Mouse (Mus musculus) G1E (cell line): ENCODE data around the gene Ddx25. TPM values are rescaled to one million over a fixed set of nuclear protein-coding genes. Genes with fewer than 3 reads are reported as not detected.

Source experiments
- ATAC-seq: 2 replicates; pipeline ENCODE4 v1.8.0; 2016; ENCODE audit warnings: mild to moderate bottlenecking; ENCODE audit not compliant: insufficient number of reproducible peaks, poor library complexity, low FRiP score, severe bottlenecking; ENCODE audit errors: extremely low read depth
- DNase-seq: peaks from one replicate; pipeline ENCODE4 v3.0.0; 2012; ENCODE audit warnings: low spot score
- H3K27me3 ChIP-seq: 2 replicates; pipeline ENCODE4 v1.6.1; 2012; ENCODE audit warnings: mild to moderate bottlenecking, low read length, inconsistent platforms; ENCODE audit not compliant: insufficient read depth
- H3K36me3 ChIP-seq: replicated peaks from 2 replicates; pipeline ENCODE3; 2012; ENCODE audit warnings: mild to moderate bottlenecking, inconsistent platforms
- H3K4me1 ChIP-seq: 2 replicates; pipeline ENCODE4 v1.6.1; 2012; ENCODE audit warnings: low read depth, low read length, inconsistent platforms, mixed read lengths; ENCODE audit not compliant: insufficient read depth
- H3K4me3 ChIP-seq: 2 replicates; pipeline ENCODE4 v1.5.1; 2012; ENCODE audit warnings: low read depth, mild to moderate bottlenecking, inconsistent platforms, low read length, moderate library complexity, mixed read lengths
- H3K9me3 ChIP-seq: replicated peaks from 2 replicates; pipeline ENCODE4 v1.6.1; 2012; ENCODE audit warnings: inconsistent platforms
- CTCF ChIP-seq: IDR thresholded peaks from 2 replicates; pipeline ENCODE4 v1.5.1; 2012; ENCODE audit warnings: low read depth, low read length, inconsistent platforms, mixed read lengths
- GATA1 ChIP-seq: IDR thresholded peaks from 2 replicates; pipeline ENCODE4 v1.6.1; 2012; ENCODE audit warnings: borderline replicate concordance, low read length, inconsistent platforms, mixed read lengths
- GATA2 ChIP-seq: IDR thresholded peaks from 2 replicates; pipeline ENCODE4 v1.6.1; 2012; ENCODE audit warnings: low read depth, low read length, inconsistent platforms, borderline replicate concordance
- POLR2AphosphoS5 ChIP-seq: IDR thresholded peaks from 2 replicates; pipeline ENCODE4 v1.6.1; 2012; ENCODE audit warnings: low read depth, low read length, inconsistent platforms; ENCODE audit not compliant: insufficient replicate concordance
- TAL1 ChIP-seq: conservative IDR thresholded peaks from 2 replicates; pipeline ENCODE4 v1.6.1; 2012; ENCODE audit warnings: low read depth, low read length, inconsistent platforms, mixed read lengths
- polyA plus RNA-seq: library from polyadenylated mRNA; stranded (reverse); fragments of >175 nt; gene quantifications from 2 replicates; pipeline ENCODE4 v1.2.3, GENCODE M21; 2012
- total RNA-seq, 2 experiments: library from RNA; stranded (forward) in 1 of 2; stranded (reverse) in 1 of 2; fragments of 200-1000 nt in 1 of 2; fragments of >200 nt in 1 of 2; fragmentation: Nextera tagmentation in 1 of 2; gene quantifications; 2 replicates each; pipeline ENCODE4 v1.2.3; 2014 to 2017

The Ddx25 gene
- total and polyA plus RNA-seq, 3 experiments, result 0.01 to 0.27 TPM; not detected in 1

- no peaks in the 10 kb centered on the region for H3K36me3 ChIP-seq
- H3K4me1 ChIP-seq, result peaks cover 3% of the 10 kb centered on the region; the same call in 1 of the 2 replicates
- ATAC-seq (peak; percentile 49; the same call in 1 of the 2 replicates), DNase-seq (peak; percentile 28)
- H3K9me3 ChIP-seq, result no peaks in the 10 kb centered on the region
- TF ChIP-seq TAL1 (no peak), GATA1 (no peak), POLR2AphosphoS5 (no peak), CTCF (peak; percentile 46; the same call in 1 of the 2 replicates)
- H3K27me3 ChIP-seq, result peaks cover 18% of the 10 kb centered on the region; the same call in 1 of the 2 replicates
- no peak overlapping the region for H3K4me3 ChIP-seq
Observed at GRCm38 (mm10) chr9:35541488-35541887, 16.8 kb downstream of the Ddx25 start.

GRCm38 (mm10) chr9:35541024-35541423 lies 17.3 kb downstream of the Ddx25 start:
- no peaks in the 10 kb centered on the region for H3K36me3 ChIP-seq
- ATAC-seq, result no peak
- no peaks in the 10 kb centered on the region for H3K9me3 ChIP-seq
- TF ChIP-seq CTCF (no peak), GATA1 (no peak), POLR2AphosphoS5 (no peak), GATA2 (no peak)
- peaks cover 3% of the 10 kb centered on the region; the same call in 1 of the 2 replicates for H3K4me1 ChIP-seq
- no peak overlapping the region for H3K4me3 ChIP-seq
- peaks cover 18% of the 10 kb centered on the region; the same call in 1 of the 2 replicates for H3K27me3 ChIP-seq
- DNase-seq, result no peak

DNA sequence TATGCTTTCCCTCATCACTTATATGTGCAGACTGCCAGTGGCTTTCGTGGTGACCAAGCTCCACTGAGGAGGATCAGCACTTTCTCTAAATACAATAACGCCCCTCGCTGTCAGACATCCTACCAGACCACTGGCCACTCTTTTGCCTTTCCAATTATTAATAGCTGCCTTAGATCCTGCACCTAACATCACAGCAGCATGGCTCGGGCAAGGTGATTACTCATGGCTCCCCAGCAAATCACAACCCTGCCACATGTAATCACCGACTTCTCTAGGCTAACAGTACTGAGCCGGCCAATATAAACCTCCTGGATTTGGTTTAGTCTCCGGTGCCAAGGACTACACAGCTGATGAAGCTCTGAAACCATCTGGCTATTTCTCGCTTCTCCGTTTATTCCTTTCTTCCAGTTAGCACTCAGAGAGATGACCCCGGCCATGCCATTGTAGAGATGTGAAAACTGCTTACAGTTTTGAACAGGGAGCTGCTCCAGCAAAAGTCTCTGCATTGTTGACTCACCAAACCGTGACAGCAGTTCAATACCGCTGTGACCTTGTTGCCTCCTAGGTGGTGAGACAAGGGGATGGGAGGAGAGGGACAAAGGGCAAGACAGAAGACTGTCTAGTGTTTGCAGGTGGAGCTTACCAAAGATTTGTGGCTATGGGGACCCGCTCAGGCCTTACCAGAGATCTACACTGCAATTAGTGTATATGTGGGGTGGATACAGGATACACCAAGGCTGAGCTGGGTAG lies 19.2 kb downstream of the Ddx25 start:
- ATAC-seq (no peak), DNase-seq (no peak)
- H3K36me3 ChIP-seq, result no peaks in the 10 kb centered on the region
- peaks cover 15% of the 10 kb centered on the region; the same call in 1 of the 2 replicates for H3K27me3 ChIP-seq
- no peak overlapping the region for H3K4me3 ChIP-seq
- no peaks in the 10 kb centered on the region for H3K9me3 ChIP-seq
- TF ChIP-seq TAL1 (no peak), CTCF (no peak), POLR2AphosphoS5 (no peak), GATA1 (no peak), GATA2 (no peak)
- H3K4me1 ChIP-seq, result peaks cover 3% of the 10 kb centered on the region; the same call in 1 of the 2 replicates

DNA sequence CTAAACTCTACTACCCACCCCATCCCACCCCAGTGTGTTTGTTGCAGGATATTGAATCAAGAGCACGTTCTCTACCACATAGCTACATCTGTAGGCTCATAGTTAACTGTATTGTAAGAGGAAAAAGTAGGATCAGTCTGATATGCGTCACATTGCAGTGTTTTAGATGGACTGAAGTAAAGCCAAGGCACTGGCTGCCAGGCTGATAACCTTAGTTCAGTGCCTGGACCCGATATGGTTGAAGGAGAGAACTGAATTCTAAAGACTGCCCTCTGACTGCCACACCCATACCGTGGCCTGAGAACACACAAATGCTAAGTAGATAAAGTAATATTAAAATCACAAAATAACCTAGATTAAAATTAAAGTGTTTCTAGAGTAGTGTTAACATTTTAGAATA lies 22.5 kb downstream of the Ddx25 start:
- no peak for TF ChIP-seq GATA1
- TF ChIP-seq CTCF, result no peak
- no peak for TF ChIP-seq GATA2
- TF ChIP-seq POLR2AphosphoS5, result no peak
- no peak for TF ChIP-seq TAL1
- peaks cover 10% of the 10 kb centered on the region; the same call in 1 of the 2 replicates for H3K27me3 ChIP-seq
- H3K9me3 ChIP-seq, result no peaks in the 10 kb centered on the region
- H3K36me3 ChIP-seq, result no peaks in the 10 kb centered on the region
- H3K4me1 ChIP-seq, result peaks cover 3% of the 10 kb centered on the region; the same call in 1 of the 2 replicates
- no peak for DNase-seq
- ATAC-seq, result no peak
- no peak overlapping the region for H3K4me3 ChIP-seq

GRCm38 (mm10) chr9:35535110-35535509 lies 23.2 kb downstream of the Ddx25 start:
- Histone ChIP-seq H3K27me3 (peaks cover 6% of the 10 kb centered on the region; the same call in 1 of the 2 replicates), H3K4me1 (peaks cover 3% of the 10 kb centered on the region; the same call in 1 of the 2 replicates), H3K36me3 (no peaks in the 10 kb centered on the region), H3K4me3 (no peak overlapping the region), H3K9me3 (no peaks in the 10 kb centered on the region)
- ATAC-seq (peak; percentile 63), DNase-seq (peak; percentile 4)
- TF ChIP-seq GATA1 (no peak), CTCF (peak; percentile 62)

- Histone ChIP-seq H3K4me3 (no peak overlapping the region), H3K36me3 (no peaks in the 10 kb centered on the region), H3K4me1 (peaks cover 3% of the 10 kb centered on the region; the same call in 1 of the 2 replicates), H3K27me3 (peaks cover 2% of the 10 kb centered on the region; the same call in 1 of the 2 replicates), H3K9me3 (no peaks in the 10 kb centered on the region)
- no peak for ATAC-seq
- DNase-seq, result no peak
- TF ChIP-seq GATA2 (no peak), POLR2AphosphoS5 (no peak), CTCF (no peak), GATA1 (no peak), TAL1 (no peak)
Observed at GRCm38 (mm10) chr9:35533266-35533665, 25.1 kb downstream of the Ddx25 start.
